Mouse (Mus musculus): ENCODE results near the gene Alg12.
"Not testable (repeated sequence)": the region's sequence is repeated elsewhere in the genome, so short reads cannot be mapped to it uniquely, and the experiment has no call there.

Alg12 gene

GRCm38 (mm10) chr15:88794729-88795128 lies 24.4 kb downstream of the Alg12 start:
- in situ Hi-C loops (cut with MseI, MboI) = not testable (repeated sequence)

GRCm38 (mm10) chr15:88792140-88792850 lies 26.8 kb downstream of the Alg12 start:
- in situ Hi-C loops (cut with MseI, MboI) = no loop called here

- in situ Hi-C loops (cut with MseI, MboI) = loop anchor here (5.0 kb wide), 2 partner anchors 38 to 43 kb away; partner anchors contain the start of genes Alg12 (in 1 of the 2) and Creld2 (in 1 of the 2)
Observed at GRCm38 (mm10) chr15:88774630-88775029, 44.5 kb downstream of the Alg12 start.

GRCm38 (mm10) chr15:88768537-88768936 lies 50.6 kb downstream of the Alg12 start:
- in situ Hi-C loops (cut with MseI, MboI) = no loop called here

- in situ Hi-C loops (cut with MseI, MboI) = not testable (repeated sequence)
Observed at GRCm38 (mm10) chr15:88766139-88766538, 53.0 kb downstream of the Alg12 start.

- in situ Hi-C loops (cut with MseI, MboI) = no loop called here
Observed at GRCm38 (mm10) chr15:88761551-88761950, 57.6 kb downstream of the Alg12 start.

- in situ Hi-C loops (cut with MseI, MboI) = no loop called here
Observed at GRCm38 (mm10) chr15:88758061-88758460, 61.1 kb downstream of the Alg12 start.

GRCm38 (mm10) chr15:88755761-88756160 lies 63.4 kb downstream of the Alg12 start:
- in situ Hi-C loops (cut with MseI, MboI) = no loop called here

All from mouse trophoblast stem cell (cell line).